Mouse (Mus musculus): Measurements from ENCODE around the gene Vipr1.

DNA sequence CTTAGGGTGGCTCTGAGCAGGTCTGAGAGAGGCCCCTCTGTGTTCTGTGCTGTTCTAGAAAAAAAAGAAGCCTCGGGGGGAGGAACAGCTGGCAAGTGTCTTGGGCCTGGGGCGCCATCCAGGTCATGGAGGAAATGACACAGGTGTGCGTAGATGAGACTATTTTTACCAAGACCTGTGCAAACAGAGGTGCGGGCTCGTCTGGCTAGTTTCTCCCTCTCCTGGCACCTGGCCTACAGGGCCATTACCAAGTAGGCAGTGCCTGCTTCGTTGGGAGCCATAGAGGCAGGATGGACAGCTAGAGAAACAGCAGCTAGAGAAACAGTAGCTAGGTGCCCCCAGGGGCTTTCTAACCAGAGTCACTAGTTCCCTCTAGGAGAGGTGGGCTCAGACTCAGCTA lies 9.2 kb upstream of the Vipr1 start:
- TF ChIP-seq GATA1 (IDR thresholded peaks at IDR 0.05; ENCODE audit: borderline replicate concordance, low read length) (no peak), FLI1 (IDR thresholded peaks at IDR 0.05; ENCODE audit: low read length) (no peak)
